Mouse (Mus musculus) olfactory bulb, adult 2 months (tissue): ENCODE results near the gene Cotl1.

Experiments
- CTCF ChIP-seq: fragments of 200-500 bp; IDR thresholded peaks from 2 replicates; pipeline ENCODE4 v1.5.1; 2012; ENCODE audit warnings: low read depth, mild to moderate bottlenecking, low read length, moderate library complexity; ENCODE audit not compliant: insufficient read depth
- POLR2A ChIP-seq: fragments of 200-500 bp; IDR thresholded peaks from 2 replicates; pipeline ENCODE4 v1.6.1; 2012; ENCODE audit warnings: mild to moderate bottlenecking, low read depth, low read length, moderate library complexity; ENCODE audit not compliant: insufficient read depth

DNA sequence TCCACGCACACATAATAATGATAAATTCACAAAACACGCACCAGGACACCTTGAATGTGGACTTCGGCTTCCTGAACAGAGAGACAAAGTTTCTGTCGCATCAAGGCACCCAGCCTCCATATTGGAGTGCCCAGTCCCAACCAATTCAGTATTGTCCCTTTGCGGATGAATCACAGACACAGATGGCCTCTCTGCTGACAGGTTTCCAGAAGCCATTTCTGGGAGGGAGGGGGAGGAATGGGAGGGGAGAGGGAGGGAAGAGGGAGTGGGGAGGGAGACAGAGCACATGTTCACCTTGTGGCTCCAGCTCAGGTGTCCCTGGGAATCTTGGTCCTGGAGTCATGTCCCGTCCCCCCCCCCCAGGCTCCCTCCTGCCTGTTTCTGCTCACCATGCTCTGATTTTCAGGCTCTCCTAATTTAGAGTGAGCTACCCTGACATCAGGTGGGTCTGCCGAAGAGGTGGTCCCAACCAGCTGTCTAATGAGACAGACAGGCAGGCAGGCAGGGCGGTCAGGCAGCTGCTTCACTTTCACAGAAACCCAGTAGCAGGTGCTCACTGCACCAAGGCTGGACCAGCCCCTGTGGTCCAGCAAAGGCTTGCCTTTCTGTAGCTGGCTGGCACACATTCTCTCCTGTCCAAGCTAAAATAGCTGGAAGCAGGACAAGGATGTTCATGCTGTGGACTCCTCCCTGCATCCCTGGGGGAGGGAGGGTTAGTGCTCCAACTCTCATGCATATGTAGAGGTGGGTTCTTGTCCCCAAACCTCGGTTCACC lies 51.5 kb downstream of the Cotl1 start:
- TF ChIP-seq CTCF (no peak), POLR2A (no peak)
